Mouse (Mus musculus): Measurements from ENCODE around the gene Negr1.

DNA sequence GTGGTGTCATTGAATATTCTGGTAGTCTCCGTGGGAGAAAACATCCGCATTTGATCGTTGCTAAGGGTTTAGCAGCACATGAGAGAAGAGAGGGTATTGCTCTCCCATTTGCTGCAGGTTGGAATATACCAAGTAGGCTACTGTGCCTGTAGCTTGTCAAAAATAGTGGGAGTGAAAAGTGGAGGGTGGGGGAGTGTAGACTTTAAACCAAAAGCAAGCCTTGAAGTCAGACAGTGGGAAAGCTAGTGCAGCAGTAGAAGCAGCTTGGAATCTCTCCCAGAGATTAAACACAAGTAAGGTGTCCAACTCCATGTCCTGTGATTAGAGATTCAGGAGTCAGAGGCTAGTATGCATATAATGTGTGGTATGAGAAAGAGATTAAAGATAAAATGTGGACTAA, 248.2 kb downstream of the Negr1 start:
- no peak for TF ChIP-seq CTCF (conservative IDR thresholded peaks at IDR 0.05; ENCODE audit: low read length)
- TF ChIP-seq POU5F1 (IDR thresholded peaks at IDR 0.05; ENCODE audit: borderline replicate concordance, low read length) = no peak
